Mouse (Mus musculus) monocyte, adult 5-6 weeks (primary cell): ENCODE data around the gene Tspan18. TPM values are rescaled to one million over a fixed set of nuclear protein-coding genes. Genes with fewer than 3 reads are reported as not detected.

Source experiments
- ATAC-seq: fragments of 153-309, 156-312 bp; replicated peaks from 2 replicates; pipeline ENCODE4 v1.8.0; 2017; ENCODE audit warnings: mild to moderate bottlenecking; ENCODE audit not compliant: low TSS enrichment, insufficient number of reproducible peaks, severe bottlenecking, poor library complexity, low FRiP score
- total RNA-seq: library from RNA; stranded (forward); fragments of 200-1000, 200-491, 200-594 nt; gene quantifications from 3 replicates; pipeline ENCODE4 v1.2.3, GENCODE M21; 2017

The Tspan18 gene
- total RNA-seq, 1 experiment from 2014 or later, result not detected

- no peak for ATAC-seq
Measured at GRCm38 (mm10) chr2:93346609-93347008, 12.3 kb upstream of the Tspan18 start.

- no peak for ATAC-seq
Measured at GRCm38 (mm10) chr2:93345663-93346268, 11.5 kb upstream of the Tspan18 start.

GRCm38 (mm10) chr2:93339373-93340106 is 5.2 kb upstream of the Tspan18 start:
- no peak for ATAC-seq

- ATAC-seq, result no peak
Measured at GRCm38 (mm10) chr2:93335996-93336395, 1.7 kb upstream of the Tspan18 start.

GRCm38 (mm10) chr2:93333241-93333816 is 976 bp downstream of the Tspan18 start:
- ATAC-seq, result 0 out of 2 replicates have a peak, but pooled peaks have one; percentile 25

GRCm38 (mm10) chr2:93332277-93332676 is 2.0 kb downstream of the Tspan18 start:
- ATAC-seq, result no peak

- ATAC-seq, result no peak
Measured at GRCm38 (mm10) chr2:93331121-93331520, 3.2 kb downstream of the Tspan18 start.

- ATAC-seq, result no peak
Measured at GRCm38 (mm10) chr2:93329120-93329519, 5.2 kb downstream of the Tspan18 start.

GRCm38 (mm10) chr2:93327915-93328555 is 6.3 kb downstream of the Tspan18 start:
- ATAC-seq, result no peak

- ATAC-seq, result no peak
Measured at GRCm38 (mm10) chr2:93324681-93325080, 9.6 kb downstream of the Tspan18 start.

GRCm38 (mm10) chr2:93321946-93322345 is 12.4 kb downstream of the Tspan18 start:
- ATAC-seq, result no peak

GRCm38 (mm10) chr2:93320267-93320666 is 14.0 kb downstream of the Tspan18 start:
- no peak for ATAC-seq

- no peak for ATAC-seq
Measured at GRCm38 (mm10) chr2:93319598-93319997, 14.7 kb downstream of the Tspan18 start.

- ATAC-seq, result no peak
Measured at GRCm38 (mm10) chr2:93318781-93319349, 15.4 kb downstream of the Tspan18 start.

GRCm38 (mm10) chr2:93313768-93314632 is 20.3 kb downstream of the Tspan18 start:
- no peak for ATAC-seq

- no peak for ATAC-seq
Measured at GRCm38 (mm10) chr2:93312458-93312857, 21.8 kb downstream of the Tspan18 start.

- no peak for ATAC-seq
Measured at GRCm38 (mm10) chr2:93309724-93310413, 24.4 kb downstream of the Tspan18 start.

GRCm38 (mm10) chr2:93306898-93307297 is 27.4 kb downstream of the Tspan18 start:
- no peak for ATAC-seq
